Mouse (Mus musculus): ENCODE data around the gene Bsn. TPM values are rescaled to one million over a fixed set of nuclear protein-coding genes. Genes with fewer than 3 reads are reported as not detected.

Gene Bsn
- polyA plus RNA-seq, 1 experiment from 2014 or later: 14.2 TPM

- Histone ChIP-seq H3K36me3 (ENCODE audit: control insufficient read depth, insufficient read depth, low read length) (no peaks in the 10 kb centered on the region), H3K4me1 (ENCODE audit: control insufficient read depth, insufficient read depth, low read length) (no peaks in the 10 kb centered on the region), H3K4me2 (ENCODE audit: low read length) (no peak overlapping the region), H3K9me3 (ENCODE audit: control insufficient read depth, low read length) (no peaks in the 10 kb centered on the region), H3K27me3 (ENCODE audit: control insufficient read depth, insufficient read depth, low read length) (no peaks in the 10 kb centered on the region), H3K27ac (replicated peaks; ENCODE audit: low read depth, low read length) (no peak overlapping the region), H3K4me3 (replicated peaks; ENCODE audit: low read depth, low read length) (no peak overlapping the region), H3K9ac (replicated peaks; ENCODE audit: low read length) (no peak overlapping the region)
- no peak for ATAC-seq (ENCODE audit: low FRiP score, low TSS enrichment)
- 98% methylated on average over 1 of the region's 1 CpGs for WGBS
- no peak for DNase-seq
Measured at GRCm38 (mm10) chr9:108223633-108224032, 33.4 kb upstream of the Bsn start.

GRCm38 (mm10) chr9:108221566-108221965 lies 31.4 kb upstream of the Bsn start:
- no peak overlapping the region for H3K9ac ChIP-seq (replicated peaks; ENCODE audit: low read length)
- H3K4me2 ChIP-seq (ENCODE audit: low read length): no peak overlapping the region
- no peaks in the 10 kb centered on the region for H3K9me3 ChIP-seq (ENCODE audit: control insufficient read depth, low read length)
- no peaks in the 10 kb centered on the region for H3K27me3 ChIP-seq (ENCODE audit: control insufficient read depth, insufficient read depth, low read length)
- no peak overlapping the region for H3K27ac ChIP-seq (replicated peaks; ENCODE audit: low read depth, low read length)
- WGBS: 91% methylated on average over 3 of the region's 3 CpGs
- H3K4me3 ChIP-seq (replicated peaks; ENCODE audit: low read depth, low read length): no peak overlapping the region
- no peaks in the 10 kb centered on the region for H3K4me1 ChIP-seq (ENCODE audit: control insufficient read depth, insufficient read depth, low read length)
- ATAC-seq (ENCODE audit: low FRiP score, low TSS enrichment): no peak
- peaks cover 17% of the 10 kb centered on the region for H3K36me3 ChIP-seq (ENCODE audit: control insufficient read depth, insufficient read depth, low read length)
- no peak for DNase-seq

GRCm38 (mm10) chr9:108220380-108220774 lies 30.2 kb upstream of the Bsn start:
- peaks cover 23% of the 10 kb centered on the region for H3K36me3 ChIP-seq (ENCODE audit: control insufficient read depth, insufficient read depth, low read length)
- no peaks in the 10 kb centered on the region for H3K4me1 ChIP-seq (ENCODE audit: control insufficient read depth, insufficient read depth, low read length)
- DNase-seq: no peak
- no peak overlapping the region for H3K4me3 ChIP-seq (replicated peaks; ENCODE audit: low read depth, low read length)
- 98% methylated on average over 1 of the region's 1 CpGs for WGBS
- no peak overlapping the region for H3K27ac ChIP-seq (replicated peaks; ENCODE audit: low read depth, low read length)
- no peaks in the 10 kb centered on the region for H3K27me3 ChIP-seq (ENCODE audit: control insufficient read depth, insufficient read depth, low read length)
- no peaks in the 10 kb centered on the region for H3K9me3 ChIP-seq (ENCODE audit: control insufficient read depth, low read length)
- no peak for ATAC-seq (ENCODE audit: low FRiP score, low TSS enrichment)
- no peak overlapping the region for H3K9ac ChIP-seq (replicated peaks; ENCODE audit: low read length)
- no peak overlapping the region for H3K4me2 ChIP-seq (ENCODE audit: low read length)

GRCm38 (mm10) chr9:108219766-108220379 lies 29.7 kb upstream of the Bsn start:
- no peak overlapping the region for H3K9ac ChIP-seq (replicated peaks; ENCODE audit: low read length)
- peaks cover 23% of the 10 kb centered on the region for H3K36me3 ChIP-seq (ENCODE audit: control insufficient read depth, insufficient read depth, low read length)
- WGBS: 91% methylated on average over 12 of the region's 12 CpGs
- no peak overlapping the region for H3K27ac ChIP-seq (replicated peaks; ENCODE audit: low read depth, low read length)
- no peak overlapping the region for H3K4me2 ChIP-seq (ENCODE audit: low read length)
- no peak for ATAC-seq (ENCODE audit: low FRiP score, low TSS enrichment)
- no peak for DNase-seq
- H3K4me3 ChIP-seq (replicated peaks; ENCODE audit: low read depth, low read length): no peak overlapping the region
- H3K4me1 ChIP-seq (ENCODE audit: control insufficient read depth, insufficient read depth, low read length): no peaks in the 10 kb centered on the region
- H3K9me3 ChIP-seq (ENCODE audit: control insufficient read depth, low read length): no peaks in the 10 kb centered on the region
- no peaks in the 10 kb centered on the region for H3K27me3 ChIP-seq (ENCODE audit: control insufficient read depth, insufficient read depth, low read length)

GRCm38 (mm10) chr9:108217936-108218543 lies 27.9 kb upstream of the Bsn start:
- DNase-seq (no peak), ATAC-seq (ENCODE audit: low FRiP score, low TSS enrichment) (no peak)
- Histone ChIP-seq H3K4me3 (replicated peaks; ENCODE audit: low read depth, low read length) (no peak overlapping the region), H3K9me3 (ENCODE audit: control insufficient read depth, low read length) (no peaks in the 10 kb centered on the region), H3K4me1 (ENCODE audit: control insufficient read depth, insufficient read depth, low read length) (peaks cover 10% of the 10 kb centered on the region; the same call in 1 of the 2 replicates), H3K27ac (replicated peaks; ENCODE audit: low read depth, low read length) (no peak overlapping the region), H3K9ac (replicated peaks; ENCODE audit: low read length) (no peak overlapping the region), H3K27me3 (ENCODE audit: control insufficient read depth, insufficient read depth, low read length) (no peaks in the 10 kb centered on the region), H3K36me3 (ENCODE audit: control insufficient read depth, insufficient read depth, low read length) (peaks cover 23% of the 10 kb centered on the region), H3K4me2 (ENCODE audit: low read length) (no peak overlapping the region)
- WGBS: 84% methylated on average over 11 of the region's 11 CpGs

- WGBS: 97% methylated on average over 3 of the region's 3 CpGs
- Histone ChIP-seq H3K4me3 (replicated peaks; ENCODE audit: low read depth, low read length) (no peak overlapping the region), H3K4me2 (ENCODE audit: low read length) (no peak overlapping the region), H3K36me3 (ENCODE audit: control insufficient read depth, insufficient read depth, low read length) (peaks cover 23% of the 10 kb centered on the region), H3K27me3 (ENCODE audit: control insufficient read depth, insufficient read depth, low read length) (no peaks in the 10 kb centered on the region), H3K9ac (replicated peaks; ENCODE audit: low read length) (no peak overlapping the region), H3K4me1 (ENCODE audit: control insufficient read depth, insufficient read depth, low read length) (peaks cover 16% of the 10 kb centered on the region; the same call in 1 of the 2 replicates), H3K9me3 (ENCODE audit: control insufficient read depth, low read length) (no peaks in the 10 kb centered on the region), H3K27ac (replicated peaks; ENCODE audit: low read depth, low read length) (no peak overlapping the region)
- DNase-seq (no peak), ATAC-seq (ENCODE audit: low FRiP score, low TSS enrichment) (no peak)
Measured at GRCm38 (mm10) chr9:108217406-108217805, 27.2 kb upstream of the Bsn start.

- ATAC-seq (ENCODE audit: low FRiP score, low TSS enrichment) (peak; percentile 70; the same call in 1 of the 2 replicates), DNase-seq (peak; percentile 74)
- Histone ChIP-seq H3K9ac (replicated peaks; ENCODE audit: low read length) (peak overlapping the region; percentile 46; the same call in 1 of the 2 replicates), H3K9me3 (ENCODE audit: control insufficient read depth, low read length) (no peaks in the 10 kb centered on the region), H3K36me3 (ENCODE audit: control insufficient read depth, insufficient read depth, low read length) (peaks cover 34% of the 10 kb centered on the region), H3K4me2 (ENCODE audit: low read length) (peak overlapping the region; percentile 25; the same call in 1 of the 2 replicates), H3K27me3 (ENCODE audit: control insufficient read depth, insufficient read depth, low read length) (no peaks in the 10 kb centered on the region), H3K4me3 (replicated peaks; ENCODE audit: low read depth, low read length) (no peak overlapping the region), H3K27ac (replicated peaks; ENCODE audit: low read depth, low read length) (peak overlapping the region; percentile 76), H3K4me1 (ENCODE audit: control insufficient read depth, insufficient read depth, low read length) (peaks cover 16% of the 10 kb centered on the region; the same call in 1 of the 2 replicates)
- 4% methylated on average over 7 of the region's 7 CpGs for WGBS
Measured at GRCm38 (mm10) chr9:108213105-108213504, 22.9 kb upstream of the Bsn start.

- peaks cover 16% of the 10 kb centered on the region; the same call in 1 of the 2 replicates for H3K4me1 ChIP-seq (ENCODE audit: control insufficient read depth, insufficient read depth, low read length)
- no peak overlapping the region for H3K4me2 ChIP-seq (ENCODE audit: low read length)
- DNase-seq (no peak), ATAC-seq (ENCODE audit: low FRiP score, low TSS enrichment) (no peak)
- no peaks in the 10 kb centered on the region for H3K9me3 ChIP-seq (ENCODE audit: control insufficient read depth, low read length)
- H3K9ac ChIP-seq (replicated peaks; ENCODE audit: low read length): no peak overlapping the region
- H3K27me3 ChIP-seq (ENCODE audit: control insufficient read depth, insufficient read depth, low read length): no peaks in the 10 kb centered on the region
- H3K4me3 ChIP-seq (replicated peaks; ENCODE audit: low read depth, low read length): no peak overlapping the region
- H3K36me3 ChIP-seq (ENCODE audit: control insufficient read depth, insufficient read depth, low read length): peaks cover 34% of the 10 kb centered on the region
- H3K27ac ChIP-seq (replicated peaks; ENCODE audit: low read depth, low read length): peak overlapping the region; percentile 76
- WGBS: 69% methylated on average over 2 of the region's 2 CpGs
Measured at GRCm38 (mm10) chr9:108212426-108212825, 22.2 kb upstream of the Bsn start.

- ATAC-seq (ENCODE audit: low FRiP score, low TSS enrichment): no peak
- WGBS: 47% methylated on average over 3 of the region's 3 CpGs
- Histone ChIP-seq H3K4me1 (ENCODE audit: control insufficient read depth, insufficient read depth, low read length) (peaks cover 22% of the 10 kb centered on the region), H3K27ac (replicated peaks; ENCODE audit: low read depth, low read length) (peak overlapping the region; percentile 81), H3K36me3 (ENCODE audit: control insufficient read depth, insufficient read depth, low read length) (peaks cover 29% of the 10 kb centered on the region), H3K9me3 (ENCODE audit: control insufficient read depth, low read length) (no peaks in the 10 kb centered on the region), H3K9ac (replicated peaks; ENCODE audit: low read length) (no peak overlapping the region), H3K4me3 (replicated peaks; ENCODE audit: low read depth, low read length) (no peak overlapping the region), H3K4me2 (ENCODE audit: low read length) (no peak overlapping the region), H3K27me3 (ENCODE audit: control insufficient read depth, insufficient read depth, low read length) (no peaks in the 10 kb centered on the region)
- no peak for DNase-seq
Measured at GRCm38 (mm10) chr9:108205571-108205901, 15.4 kb upstream of the Bsn start.
